Mouse (Mus musculus) left cerebral cortex, adult 2 months (tissue): ENCODE results near the gene Xylt1. TPM values are rescaled to one million over a fixed set of nuclear protein-coding genes. Genes with fewer than 3 reads are reported as not detected.

Experiments used
- DNase-seq, 2 experiments: peaks; one replicate each; pipeline ENCODE4 v3.0.0; 2021 to 2022; ENCODE audit warnings: low spot score in 2 of 2, mixed read lengths in 1 of 2; ENCODE audit errors: extremely low spot score in 1 of 2
- H3K27ac ChIP-seq: fragments of 200-600 bp; 2 replicates; pipeline ENCODE4 v1.8.1; 2022
- H3K4me3 ChIP-seq: fragments of 200-600 bp; 2 replicates; pipeline ENCODE4 v1.8.1; 2022
- CTCF ChIP-seq: fragments of 200-600 bp; IDR thresholded peaks from 2 replicates; pipeline ENCODE4 v1.8.1; 2022; ENCODE audit warnings: antibody characterized with exemption, mild to moderate bottlenecking, moderate library complexity
- intact Hi-C: fragments of 180-260 bp; cut with DNase I; formaldehyde crosslinking; loops from one replicate; pipeline ENCODE4 v1.15.1; 2025
- total RNA-seq, 2 experiments: library from RNA; stranded (reverse); gene quantifications; 2 replicates each; pipeline ENCODE4 v1.2.3; 2021

Gene Xylt1
- total RNA-seq, 2 experiments from 2014 or later: 51.7 to 60.5 TPM

- Histone ChIP-seq H3K4me3 (no peak overlapping the region), H3K27ac (no peak overlapping the region)
- DNase-seq: no peak
- TF ChIP-seq CTCF: no peak
- intact Hi-C loops: loop anchor here (10.0 kb wide), 1 partner anchor 968 kb away; no protein-coding TSS in a partner anchor
Observed at GRCm38 (mm10) chr7:117612788-117613473, 232.2 kb downstream of the Xylt1 start.

DNA sequence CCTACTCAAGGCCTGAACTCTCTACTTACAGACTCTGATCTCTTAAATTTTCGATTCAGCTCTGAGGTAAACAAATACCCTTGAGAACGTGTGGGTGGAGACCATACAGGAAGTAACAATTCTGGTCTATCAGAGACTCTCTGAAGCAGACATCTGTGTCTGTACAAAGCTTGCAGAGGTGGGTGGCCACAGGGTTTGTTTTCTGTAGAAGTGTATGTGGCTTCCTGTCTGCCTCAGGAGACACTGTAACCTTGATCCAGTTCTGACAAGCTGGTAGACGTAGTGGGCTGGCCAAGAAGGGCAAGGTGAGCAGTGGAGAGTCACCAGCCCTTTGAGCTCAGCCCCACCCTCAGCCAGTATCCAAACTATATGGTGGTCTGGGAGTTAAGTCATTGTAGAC lies 233.0 kb downstream of the Xylt1 start:
- TF ChIP-seq CTCF: no peak
- intact Hi-C loops: loop anchor here (10.0 kb wide), 1 partner anchor 969 kb away; no protein-coding TSS in a partner anchor

GRCm38 (mm10) chr7:117614346-117614745 lies 233.6 kb downstream of the Xylt1 start:
- intact Hi-C loops: loop anchor here (10.0 kb wide), 1 partner anchor 970 kb away; no protein-coding TSS in a partner anchor
- Histone ChIP-seq H3K27ac (no peak overlapping the region), H3K4me3 (no peak overlapping the region)
- no peak for TF ChIP-seq CTCF
- DNase-seq: no peak

More for the DNA sequence above, 233.0 kb downstream of the Xylt1 start:
- H3K27ac ChIP-seq: no peak overlapping the region
- DNase-seq: no peak
- no peak overlapping the region for H3K4me3 ChIP-seq

- H3K4me3 ChIP-seq: no peak overlapping the region
- H3K27ac ChIP-seq: no peak overlapping the region
- intact Hi-C loops: loop anchor here (10.0 kb wide), 1 partner anchor 970 kb away; no protein-coding TSS in a partner anchor
- DNase-seq: no peak
- TF ChIP-seq CTCF: no peak
Observed at GRCm38 (mm10) chr7:117614851-117615250, 234.1 kb downstream of the Xylt1 start.

DNA sequence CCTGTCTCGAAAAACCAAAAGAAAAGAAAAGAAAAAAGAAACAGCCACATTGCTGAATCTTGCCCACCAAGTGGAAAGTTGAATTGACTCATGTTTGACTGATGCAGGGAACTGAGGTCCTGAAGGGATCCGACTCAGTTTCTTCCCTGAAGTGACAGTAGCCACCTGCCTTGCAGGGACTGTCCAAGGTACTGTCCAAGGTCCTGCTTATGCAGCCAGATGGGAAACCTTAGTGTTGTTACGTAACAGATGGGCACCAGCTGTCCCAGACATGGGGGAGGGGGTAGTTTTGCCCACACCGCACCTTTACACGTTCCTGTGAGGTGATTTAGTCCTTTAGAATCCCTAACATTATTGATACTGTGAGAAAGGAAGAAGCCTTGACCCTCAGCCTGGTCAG lies 235.5 kb downstream of the Xylt1 start:
- intact Hi-C loops: loop anchor here (10.0 kb wide), 1 partner anchor 971 kb away; no protein-coding TSS in a partner anchor

DNA sequence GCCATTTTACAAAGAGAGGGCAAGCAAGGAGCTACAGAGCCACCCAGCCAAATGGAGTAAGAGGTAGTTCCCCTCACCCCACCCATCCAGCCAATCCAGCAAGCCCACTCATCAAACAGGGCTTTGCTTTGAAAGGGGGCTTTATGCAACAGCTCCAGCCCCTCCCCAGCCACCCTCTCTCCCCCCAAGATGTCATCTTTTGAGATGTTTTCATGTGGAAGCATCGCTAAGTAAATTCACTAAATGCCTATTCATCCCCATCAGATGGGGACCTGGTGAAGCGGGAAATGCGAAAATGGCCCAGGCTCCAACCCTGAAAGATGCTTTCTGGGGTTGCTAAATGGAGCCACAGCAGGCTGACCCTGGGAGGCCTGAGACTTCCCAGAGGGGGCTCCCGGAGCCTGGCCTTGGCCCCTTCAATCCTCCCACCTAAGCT lies 238.0 kb downstream of the Xylt1 start:
- Histone ChIP-seq H3K27ac (no peak overlapping the region), H3K4me3 (no peak overlapping the region)
- intact Hi-C loops: loop anchor here (10.0 kb wide), 1 partner anchor 974 kb away; no protein-coding TSS in a partner anchor

More for the DNA sequence above, 235.5 kb downstream of the Xylt1 start:
- H3K4me3 ChIP-seq: no peak overlapping the region
- no peak for DNase-seq
- H3K27ac ChIP-seq: no peak overlapping the region
- TF ChIP-seq CTCF: no peak

GRCm38 (mm10) chr7:117621566-117621965 lies 240.8 kb downstream of the Xylt1 start:
- no peak overlapping the region for H3K27ac ChIP-seq
- intact Hi-C loops: loop anchor here (5.0 kb wide), 1 partner anchor 261 kb away; no protein-coding TSS in a partner anchor

More for the DNA sequence above, 238.0 kb downstream of the Xylt1 start:
- DNase-seq: no peak
- no peak for TF ChIP-seq CTCF

GRCm38 (mm10) chr7:117622769-117623168 lies 242.0 kb downstream of the Xylt1 start:
- no peak overlapping the region for H3K27ac ChIP-seq
- no peak for DNase-seq
- intact Hi-C loops: loop anchor here (2.0 to 5.0 kb wide), 2 partner anchors 240 to 260 kb away; no protein-coding TSS in a partner anchor
- peak; percentile 52 for TF ChIP-seq CTCF
- H3K4me3 ChIP-seq: no peak overlapping the region

More at GRCm38 (mm10) chr7:117621566-117621965, 240.8 kb downstream of the Xylt1 start:
- no peak overlapping the region for H3K4me3 ChIP-seq
- DNase-seq: no peak
- no peak for TF ChIP-seq CTCF

GRCm38 (mm10) chr7:117628791-117629190 lies 248.0 kb downstream of the Xylt1 start:
- Histone ChIP-seq H3K27ac (peak overlapping the region; percentile 11; the same call in 1 of the 2 replicates), H3K4me3 (no peak overlapping the region)
- DNase-seq: no peak
- intact Hi-C loops: no loop called here
- no peak for TF ChIP-seq CTCF

GRCm38 (mm10) chr7:117630657-117631056 lies 249.9 kb downstream of the Xylt1 start:
- Histone ChIP-seq H3K27ac (no peak overlapping the region; the same call in 1 of the 2 replicates), H3K4me3 (no peak overlapping the region)
- intact Hi-C loops: no loop called here
- no peak for DNase-seq
- TF ChIP-seq CTCF: peak; percentile 11; the same call in 1 of the 2 replicates

DNA sequence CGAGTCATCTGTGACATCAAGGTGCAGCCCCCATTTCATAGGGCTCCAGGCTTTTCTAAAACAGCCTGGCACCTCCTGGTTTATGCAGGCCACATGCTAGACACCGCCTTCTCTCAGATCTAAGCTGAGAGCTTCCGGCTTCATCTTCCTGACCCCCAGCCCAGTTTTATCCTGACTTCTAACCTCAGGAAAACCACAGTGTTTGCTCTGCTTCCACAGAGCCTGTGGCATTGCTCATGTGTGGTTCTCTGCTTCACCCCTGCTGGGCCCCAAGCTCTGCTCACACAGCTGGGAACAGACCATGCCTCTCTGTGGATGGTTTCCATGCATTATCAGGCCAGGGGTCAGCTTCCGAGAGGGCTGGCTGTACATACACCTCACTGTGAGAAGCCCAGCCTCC lies 254.8 kb downstream of the Xylt1 start:
- DNase-seq: no peak
- H3K4me3 ChIP-seq: no peak overlapping the region
- no peak overlapping the region for H3K27ac ChIP-seq
- intact Hi-C loops: no loop called here
- TF ChIP-seq CTCF: no peak

- intact Hi-C loops: no loop called here
- DNase-seq: no peak
- Histone ChIP-seq H3K4me3 (no peak overlapping the region), H3K27ac (no peak overlapping the region)
- no peak for TF ChIP-seq CTCF
Observed at GRCm38 (mm10) chr7:117636713-117637112, 255.9 kb downstream of the Xylt1 start.
